Mouse (Mus musculus): ENCODE measurements at regions not wholly inside any gene's neighbourhood (a gene's known extent, or its start where the extent isn't known, plus 50 kb on each side); places are given as distances from the start of the nearest gene placed in this dataset.
"Not testable (repeated sequence)": the region's sequence is repeated elsewhere in the genome, so short reads cannot be mapped to it uniquely, and the experiment has no call there.

- DNase-seq: no peak
Observed at GRCm38 (mm10) chr8:31518903-31519302, 1909.6 kb upstream of the 5930422O12Rik start.

- DNase-seq: peak; percentile 5
Observed at GRCm38 (mm10) chr8:31520991-31521448, 1907.5 kb upstream of the 5930422O12Rik start.

- DNase-seq: no peak
Observed at GRCm38 (mm10) chr8:31525071-31525470, 1903.4 kb upstream of the 5930422O12Rik start.

- DNase-seq: no peak
Observed at GRCm38 (mm10) chr8:31539251-31539650, 1889.3 kb upstream of the 5930422O12Rik start.

- peak; percentile 34 for DNase-seq
Observed at GRCm38 (mm10) chr8:31541646-31542045, 1886.9 kb upstream of the 5930422O12Rik start.

- DNase-seq: no peak
Observed at GRCm38 (mm10) chr8:31574136-31574535, 1854.4 kb upstream of the 5930422O12Rik start.

GRCm38 (mm10) chr8:31576129-31576528 lies 1852.4 kb upstream of the 5930422O12Rik start:
- no peak for DNase-seq

- no peak for DNase-seq
Observed at GRCm38 (mm10) chr8:31584661-31585060, 1843.8 kb upstream of the 5930422O12Rik start.

GRCm38 (mm10) chr8:31599536-31599935 lies 1829.0 kb upstream of the 5930422O12Rik start:
- DNase-seq: peak; percentile 8

- DNase-seq: no peak
Observed at GRCm38 (mm10) chr8:31600979-31601378, 1827.5 kb upstream of the 5930422O12Rik start.

GRCm38 (mm10) chr8:31616501-31616900 lies 1812.0 kb upstream of the 5930422O12Rik start:
- DNase-seq: no peak

GRCm38 (mm10) chr8:31627708-31628107 lies 1800.8 kb upstream of the 5930422O12Rik start:
- DNase-seq: no peak

GRCm38 (mm10) chr8:31628146-31628545 lies 1800.4 kb upstream of the 5930422O12Rik start:
- no peak for DNase-seq

- DNase-seq: no peak
Observed at GRCm38 (mm10) chr8:31638417-31638816, 1790.1 kb upstream of the 5930422O12Rik start.

GRCm38 (mm10) chr8:31663717-31664116 lies 1764.8 kb upstream of the 5930422O12Rik start:
- DNase-seq: no peak

- no peak for DNase-seq
Observed at GRCm38 (mm10) chr8:31665485-31665884, 1763.0 kb upstream of the 5930422O12Rik start.

GRCm38 (mm10) chr8:31704168-31704567 lies 1724.3 kb upstream of the 5930422O12Rik start:
- no peak for DNase-seq

- peak; percentile 6 for DNase-seq
Observed at GRCm38 (mm10) chr8:31713321-31714076, 1715.0 kb upstream of the 5930422O12Rik start.

- DNase-seq: no peak
Observed at GRCm38 (mm10) chr8:31714077-31714458, 1714.4 kb upstream of the 5930422O12Rik start.

- no peak for DNase-seq
Observed at GRCm38 (mm10) chr8:31720021-31720420, 1708.5 kb upstream of the 5930422O12Rik start.

GRCm38 (mm10) chr8:31720585-31720984 lies 1707.9 kb upstream of the 5930422O12Rik start:
- peak; percentile 8 for DNase-seq

- no peak for DNase-seq
Observed at GRCm38 (mm10) chr8:31725430-31725829, 1703.1 kb upstream of the 5930422O12Rik start.

GRCm38 (mm10) chr8:31735610-31736009 lies 1692.9 kb upstream of the 5930422O12Rik start:
- no peak for DNase-seq

- DNase-seq: not testable (repeated sequence)
Observed at GRCm38 (mm10) chr8:31737314-31737713, 1691.2 kb upstream of the 5930422O12Rik start.
